ENCODE assay signal across 14 mouse cellular contexts in the genomic region with DNA sequence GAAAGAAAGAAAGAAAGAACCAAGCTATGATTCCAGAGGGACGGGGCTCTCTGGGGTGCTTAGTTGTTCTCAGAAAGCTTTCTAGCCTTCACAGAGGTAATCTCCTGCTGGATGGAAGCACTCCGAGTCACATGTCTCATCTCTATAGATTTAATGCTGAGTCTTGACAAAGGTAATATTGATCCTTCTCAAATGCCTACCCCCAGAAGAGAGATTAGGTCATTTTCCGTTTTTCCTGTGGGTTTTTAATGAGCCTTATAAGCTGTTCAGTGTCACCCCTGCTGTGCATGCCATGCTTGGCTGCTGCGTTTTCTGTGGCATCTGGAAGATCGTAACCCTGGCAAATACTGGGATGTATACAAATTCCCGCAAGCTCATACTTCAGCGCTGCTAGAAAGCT.
DNase-seq lines count a peak whose midpoint lies in the region; ATAC-seq and TF ChIP-seq lines count a peak whose summit lies in the region.
"Had no signal": no experiment of that assay in that cellular context is flagged by ENCODE, and none has a peak within 500 bp of the region (broad histone marks: within the 10 kb centered on the region; RNA-seq: fewer than 3 reads in every experiment).

No protein-coding gene starts in this region.

- TF ChIP-seq CTCF in hindbrain, postnatal 0 days (IDR thresholded peaks at IDR 0.05; ENCODE audit: low read depth) = no peak

- no peak overlapping the region for H3K4me3 ChIP-seq in hindbrain, embryonic 14.5 days (replicated peaks; ENCODE audit: low read length)
- H3K4me3 ChIP-seq in hindbrain, embryonic 13.5 days = no peak overlapping the region
- H3K4me3 ChIP-seq in forebrain, embryonic 13.5 days = no peak overlapping the region
- no peak overlapping the region for H3K4me3 ChIP-seq in hindbrain, postnatal 0 days (ENCODE audit: low read length)
- H3K4me3 ChIP-seq in neural tube, embryonic 14.5 days (ENCODE audit: low read depth, low read length) = no peak overlapping the region
- H3K4me3 ChIP-seq: liver, embryonic 12.5 days had no signal

- H3K9me3 ChIP-seq in hindbrain, embryonic 14.5 days (ENCODE audit: control insufficient read depth, low read length) = no peaks in the 10 kb centered on the region
- H3K9me3 ChIP-seq in hindbrain, embryonic 13.5 days = no peaks in the 10 kb centered on the region
- no peaks in the 10 kb centered on the region for H3K9me3 ChIP-seq in forebrain, embryonic 13.5 days (replicated peaks)
- H3K9me3 ChIP-seq in hindbrain, postnatal 0 days (ENCODE audit: low read length) = no peaks in the 10 kb centered on the region
- H3K9me3 ChIP-seq in neural tube, embryonic 14.5 days (ENCODE audit: control insufficient read depth, low read length) = no peaks in the 10 kb centered on the region
- H3K9me3 ChIP-seq: liver, embryonic 12.5 days had no signal

- H3K9ac ChIP-seq in hindbrain, embryonic 14.5 days = no peak overlapping the region
- no peak overlapping the region for H3K9ac ChIP-seq in hindbrain, embryonic 13.5 days
- H3K9ac ChIP-seq in forebrain, embryonic 13.5 days = no peak overlapping the region
- no peak overlapping the region for H3K9ac ChIP-seq in hindbrain, postnatal 0 days (replicated peaks; ENCODE audit: low read length)
- no peak overlapping the region for H3K9ac ChIP-seq in neural tube, embryonic 14.5 days (replicated peaks; ENCODE audit: low read depth, low read length)
- H3K9ac ChIP-seq: liver, embryonic 12.5 days had no signal

- no peaks in the 10 kb centered on the region for H3K36me3 ChIP-seq in hindbrain, embryonic 14.5 days (replicated peaks; ENCODE audit: control insufficient read depth, insufficient read depth)
- no peaks in the 10 kb centered on the region for H3K36me3 ChIP-seq in hindbrain, embryonic 13.5 days
- H3K36me3 ChIP-seq in forebrain, embryonic 13.5 days (ENCODE audit: poor library complexity, severe bottlenecking) = no peaks in the 10 kb centered on the region
- no peaks in the 10 kb centered on the region for H3K36me3 ChIP-seq in hindbrain, postnatal 0 days (ENCODE audit: insufficient read depth, low read length)
- H3K36me3 ChIP-seq in neural tube, embryonic 14.5 days (ENCODE audit: control insufficient read depth, insufficient read depth, low read length) = no peaks in the 10 kb centered on the region
- H3K36me3 ChIP-seq: liver, embryonic 12.5 days had no signal

- no peaks in the 10 kb centered on the region for H3K27me3 ChIP-seq in hindbrain, embryonic 14.5 days (ENCODE audit: control insufficient read depth, insufficient read depth, low read length)
- H3K27me3 ChIP-seq in hindbrain, embryonic 13.5 days = no peaks in the 10 kb centered on the region
- no peaks in the 10 kb centered on the region for H3K27me3 ChIP-seq in forebrain, embryonic 13.5 days
- no peaks in the 10 kb centered on the region for H3K27me3 ChIP-seq in hindbrain, postnatal 0 days (ENCODE audit: insufficient read depth, low read length)
- H3K27me3 ChIP-seq in neural tube, embryonic 14.5 days (ENCODE audit: control insufficient read depth, insufficient read depth, low read length) = no peaks in the 10 kb centered on the region
- H3K27me3 ChIP-seq: liver, embryonic 12.5 days had no signal

- DNase-seq in hindbrain, embryonic 14.5 days (ENCODE audit: low spot score) = no peak
- DNase-seq in hindbrain, postnatal 0 days (ENCODE audit: low spot score) = peak; percentile 26
- DNase-seq in testis, postnatal 14 days (ENCODE audit: low spot score) = no peak
- DNase-seq in layer of hippocampus, postnatal 25 days (ENCODE audit: extremely low spot score in 1 of 2, low spot score in 1 of 2) = no peak
- DNase-seq: cerebellum, adult 11-12 months; gastrocnemius, postnatal 36 days; kidney, adult 2 months; kidney, postnatal 25 days had no signal

- H3K27ac ChIP-seq in hindbrain, embryonic 14.5 days = no peak overlapping the region
- H3K27ac ChIP-seq in hindbrain, embryonic 13.5 days = no peak overlapping the region
- no peak overlapping the region for H3K27ac ChIP-seq in forebrain, embryonic 13.5 days
- H3K27ac ChIP-seq in hindbrain, postnatal 0 days = no peak overlapping the region
- H3K27ac ChIP-seq in neural tube, embryonic 14.5 days (ENCODE audit: low read depth, low read length) = no peak overlapping the region
- H3K27ac ChIP-seq: liver, embryonic 12.5 days had no signal

- 52% methylated on average over 7 of the region's 7 CpGs for WGBS in hindbrain, embryonic 14.5 days
- WGBS in hindbrain, embryonic 13.5 days = 61% methylated on average over 7 of the region's 7 CpGs
- WGBS in forebrain, embryonic 13.5 days = 24% methylated on average over 7 of the region's 7 CpGs
- WGBS in hindbrain, postnatal 0 days = 47% methylated on average over 7 of the region's 7 CpGs
- WGBS in neural tube, embryonic 14.5 days = 36% methylated on average over 7 of the region's 7 CpGs

- H3K4me2 ChIP-seq in hindbrain, embryonic 14.5 days (replicated peaks) = 0 out of 2 replicates have a peak overlapping the region, but pooled peaks have one; percentile 1
- no peak overlapping the region for H3K4me2 ChIP-seq in hindbrain, embryonic 13.5 days
- peak overlapping the region; percentile 32 for H3K4me2 ChIP-seq in forebrain, embryonic 13.5 days
- peak overlapping the region; percentile 34; the same call in 1 of the 2 replicates for H3K4me2 ChIP-seq in hindbrain, postnatal 0 days (ENCODE audit: low read depth, low read length)
- H3K4me2 ChIP-seq in neural tube, embryonic 14.5 days (ENCODE audit: low read depth, low read length) = no peak overlapping the region
- H3K4me2 ChIP-seq: heart, embryonic 11.5 days; liver, embryonic 12.5 days had no signal

- ATAC-seq in hindbrain, embryonic 14.5 days (ENCODE audit: low FRiP score) = no peak
- ATAC-seq in hindbrain, embryonic 13.5 days (ENCODE audit: low FRiP score) = no peak
- peak; percentile 48; the same call in 1 of the 2 replicates for ATAC-seq in forebrain, embryonic 13.5 days
- ATAC-seq in hindbrain, postnatal 0 days = no peak
- ATAC-seq in neural tube, embryonic 14.5 days (ENCODE audit: low read depth) = peak; percentile 63; the same call in 1 of the 2 replicates
- ATAC-seq: liver, embryonic 12.5 days; lung, postnatal 0 days had no signal

- 0 out of 2 replicates have a peak, but pooled peaks cover 2% of the 10 kb centered on the region for H3K4me1 ChIP-seq in hindbrain, embryonic 14.5 days (replicated peaks; ENCODE audit: control insufficient read depth, insufficient read depth, low read length)
- peaks cover 3% of the 10 kb centered on the region; the same call in 1 of the 2 replicates for H3K4me1 ChIP-seq in hindbrain, embryonic 13.5 days (replicated peaks)
- no peaks in the 10 kb centered on the region; the same call in 1 of the 2 replicates for H3K4me1 ChIP-seq in forebrain, embryonic 13.5 days
- 0 out of 2 replicates have a peak, but pooled peaks cover 4% of the 10 kb centered on the region for H3K4me1 ChIP-seq in hindbrain, postnatal 0 days (ENCODE audit: insufficient read depth, low read length)
- H3K4me1 ChIP-seq in neural tube, embryonic 14.5 days (ENCODE audit: control insufficient read depth, insufficient read depth, low read length) = no peaks in the 10 kb centered on the region
- H3K4me1 ChIP-seq: liver, embryonic 12.5 days had no signal

Comparison
In these comparisons a context has a peak if more than half of its experiments do, and no peak if none do; other contexts are left out.
1. H3K4me2 ChIP-seq: peak in hindbrain, embryonic 14.5 days (single experiment), forebrain, embryonic 13.5 days (single experiment) and hindbrain, postnatal 0 days (single experiment); none in hindbrain, embryonic 13.5 days (single experiment) and neural tube, embryonic 14.5 days (single experiment).
2. ATAC-seq: peak in forebrain, embryonic 13.5 days (single experiment) and neural tube, embryonic 14.5 days (single experiment); none in hindbrain, embryonic 14.5 days (single experiment), hindbrain, embryonic 13.5 days (single experiment) and hindbrain, postnatal 0 days (single experiment).